Mouse (Mus musculus): ENCODE data around the gene Samd10. TPM values are rescaled to one million over a fixed set of nuclear protein-coding genes. Genes with fewer than 3 reads are reported as not detected.

The Samd10 gene
- polyA plus RNA-seq, 1 experiment from 2014 or later: 23.9 TPM

DNA sequence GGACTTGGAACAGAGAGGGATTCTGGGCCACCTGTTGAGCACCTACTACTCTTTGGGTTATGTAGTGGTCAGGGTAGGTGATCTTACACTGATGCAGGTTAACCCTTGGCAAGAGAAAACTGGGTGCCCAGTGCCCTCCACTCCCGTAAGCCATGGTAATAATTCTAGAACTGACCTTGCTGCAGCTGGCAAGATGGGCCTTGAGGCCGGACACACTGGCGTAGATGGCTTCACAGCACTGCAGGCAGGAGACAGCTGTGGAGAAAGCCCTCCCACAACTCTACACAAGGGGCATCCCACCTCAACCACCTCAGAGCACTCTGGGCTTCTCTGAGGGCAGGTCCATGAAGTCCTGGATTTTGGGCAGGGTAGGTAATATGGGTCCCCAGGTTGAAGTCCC is 12.9 kb downstream of the Samd10 start:
- ATAC-seq: no peak
- H3K36me3 ChIP-seq (ENCODE audit: control insufficient read depth, insufficient read depth, low read length): peaks cover 20% of the 10 kb centered on the region; the same call in 1 of the 2 replicates
- peaks cover under 1% of the 10 kb centered on the region for H3K4me1 ChIP-seq (ENCODE audit: control insufficient read depth, insufficient read depth, low read length)
- no peaks in the 10 kb centered on the region for H3K27me3 ChIP-seq (replicated peaks; ENCODE audit: control insufficient read depth, insufficient read depth, low read length)
- H3K4me3 ChIP-seq (ENCODE audit: low read length): no peak overlapping the region
- 93% methylated on average over 3 of the region's 3 CpGs for WGBS
- no peak overlapping the region for H3K27ac ChIP-seq (ENCODE audit: low read length)
- no peak overlapping the region for H3K4me2 ChIP-seq (ENCODE audit: low read depth, low read length)
- H3K9me3 ChIP-seq (ENCODE audit: control insufficient read depth, low read length): no peaks in the 10 kb centered on the region
- no peak overlapping the region for H3K9ac ChIP-seq (ENCODE audit: low read depth, low read length)

DNA sequence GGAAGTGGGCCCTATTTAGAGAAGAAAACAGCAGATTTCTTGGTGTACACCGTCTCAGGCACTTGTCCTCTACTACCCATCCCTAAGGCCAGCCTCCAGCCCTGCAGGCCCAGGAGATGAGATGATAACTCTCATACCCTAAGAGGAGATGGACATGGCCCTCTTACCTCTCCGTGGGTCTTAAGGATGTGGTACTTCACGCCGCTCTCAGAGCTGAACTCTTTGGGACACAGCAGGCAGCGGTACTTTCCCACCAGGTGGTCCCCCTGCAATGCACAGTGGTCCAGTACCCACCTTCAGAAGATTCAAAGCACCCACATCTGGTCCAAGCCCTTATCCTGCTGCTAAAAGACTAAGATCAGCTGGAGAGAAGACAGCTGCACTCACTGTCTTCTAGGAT is 13.5 kb downstream of the Samd10 start:
- no peak overlapping the region for H3K4me2 ChIP-seq (ENCODE audit: low read depth, low read length)
- H3K36me3 ChIP-seq (ENCODE audit: control insufficient read depth, insufficient read depth, low read length): peaks cover 20% of the 10 kb centered on the region; the same call in 1 of the 2 replicates
- no peak overlapping the region for H3K9ac ChIP-seq (ENCODE audit: low read depth, low read length)
- H3K27me3 ChIP-seq (replicated peaks; ENCODE audit: control insufficient read depth, insufficient read depth, low read length): no peaks in the 10 kb centered on the region
- no peak for ATAC-seq
- no peak overlapping the region for H3K27ac ChIP-seq (ENCODE audit: low read length)
- no peak overlapping the region for H3K4me3 ChIP-seq (ENCODE audit: low read length)
- no peaks in the 10 kb centered on the region for H3K9me3 ChIP-seq (ENCODE audit: control insufficient read depth, low read length)
- 93% methylated on average over 5 of the region's 5 CpGs for WGBS
- peaks cover 4% of the 10 kb centered on the region; the same call in 1 of the 2 replicates for H3K4me1 ChIP-seq (ENCODE audit: control insufficient read depth, insufficient read depth, low read length)

DNA sequence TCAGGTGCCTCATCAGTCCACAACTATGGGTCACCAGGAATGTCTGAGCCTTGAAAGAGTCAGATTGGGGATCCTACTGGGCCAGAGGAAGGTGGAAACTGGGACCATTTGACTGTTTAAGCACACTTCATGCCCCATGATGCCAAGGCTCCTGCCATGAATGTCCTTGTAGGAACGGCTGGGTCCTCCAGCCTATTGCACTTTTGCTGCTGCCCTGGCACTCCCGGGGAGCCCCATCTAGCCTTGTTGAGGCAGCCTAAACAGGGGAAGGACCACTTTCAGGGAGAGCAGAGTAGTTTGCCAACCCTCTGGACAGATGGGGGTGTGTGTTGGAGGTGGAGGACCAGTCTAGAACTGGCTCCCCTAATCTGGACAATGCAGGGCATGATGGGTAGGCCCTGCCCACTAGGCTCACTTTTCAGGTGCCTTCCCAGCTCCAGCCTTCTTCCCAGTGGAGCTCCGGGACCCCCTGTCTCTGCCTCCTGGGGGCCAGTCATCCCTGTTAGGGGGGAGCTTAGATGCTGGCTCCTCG is 14.5 kb downstream of the Samd10 start, which contains the start of gene Uckl1:
Uckl1 (minus strand) TSS at position 482 of the 532 bp plus-strand sequence.
- ATAC-seq: no peak
- Histone ChIP-seq H3K4me2 (ENCODE audit: low read depth, low read length) (no peak within 1 kb of the TSS), H3K9me3 (ENCODE audit: control insufficient read depth, low read length) (no peaks in the 10 kb centered on the region), H3K27ac (ENCODE audit: low read length) (no peak within 1 kb of the TSS), H3K27me3 (replicated peaks; ENCODE audit: control insufficient read depth, insufficient read depth, low read length) (no peaks in the 10 kb centered on the region), H3K9ac (ENCODE audit: low read depth, low read length) (no peak within 1 kb of the TSS), H3K36me3 (ENCODE audit: control insufficient read depth, insufficient read depth, low read length) (peaks cover 20% of the 10 kb centered on the region; the same call in 1 of the 2 replicates), H3K4me1 (ENCODE audit: control insufficient read depth, insufficient read depth, low read length) (peaks cover 12% of the 10 kb centered on the region), H3K4me3 (ENCODE audit: low read length) (no peak within 1 kb of the TSS)
- WGBS: 93% methylated on average over 4 of the region's 4 CpGs

DNA sequence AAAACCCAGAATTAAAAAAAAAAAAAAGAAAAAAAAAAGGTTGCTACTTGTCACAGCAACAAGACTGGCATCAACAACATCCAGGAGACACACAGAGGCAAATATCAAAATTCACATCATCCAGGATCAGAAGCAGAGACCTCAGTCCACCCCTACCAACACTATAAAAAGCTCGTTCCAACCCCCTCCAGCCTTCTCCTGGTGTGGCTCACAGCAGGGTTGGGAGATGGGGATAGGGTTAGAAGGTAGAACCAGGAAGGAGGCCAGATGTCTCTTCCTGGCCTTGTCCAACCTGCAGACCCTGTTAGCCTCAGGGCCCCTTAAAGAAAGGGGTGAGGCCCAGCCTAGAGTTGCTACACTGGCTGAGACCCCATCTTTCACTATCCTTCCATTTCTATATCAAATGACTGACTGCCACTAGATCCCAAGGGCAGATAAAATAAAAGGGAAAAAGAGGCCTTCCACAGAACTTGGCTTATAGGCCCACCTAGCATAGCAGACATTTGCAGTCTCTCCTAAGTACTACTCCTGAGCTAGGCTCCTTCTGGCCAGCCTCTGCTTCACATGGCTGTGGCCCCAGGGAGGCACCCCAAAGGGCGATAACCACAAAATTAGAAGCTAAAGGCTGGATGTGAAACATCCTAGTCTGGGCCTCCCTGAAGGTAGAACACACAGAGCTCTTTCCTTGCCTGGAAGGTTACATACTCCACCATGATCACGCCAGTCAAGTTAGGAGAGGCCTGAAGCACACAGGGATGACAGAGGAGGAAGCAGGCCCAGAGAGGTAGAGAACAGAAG is 15.4 kb downstream of the Samd10 start:
- Histone ChIP-seq H3K4me1 (ENCODE audit: control insufficient read depth, insufficient read depth, low read length) (peaks cover 20% of the 10 kb centered on the region), H3K27ac (ENCODE audit: low read length) (no peak overlapping the region), H3K9ac (ENCODE audit: low read depth, low read length) (no peak overlapping the region), H3K27me3 (replicated peaks; ENCODE audit: control insufficient read depth, insufficient read depth, low read length) (no peaks in the 10 kb centered on the region), H3K36me3 (ENCODE audit: control insufficient read depth, insufficient read depth, low read length) (0 out of 2 replicates have a peak, but pooled peaks cover 14% of the 10 kb centered on the region), H3K9me3 (ENCODE audit: control insufficient read depth, low read length) (no peaks in the 10 kb centered on the region), H3K4me3 (ENCODE audit: low read length) (no peak overlapping the region), H3K4me2 (ENCODE audit: low read depth, low read length) (no peak overlapping the region)
- ATAC-seq: no peak
- WGBS: 91% methylated on average over 3 of the region's 3 CpGs

DNA sequence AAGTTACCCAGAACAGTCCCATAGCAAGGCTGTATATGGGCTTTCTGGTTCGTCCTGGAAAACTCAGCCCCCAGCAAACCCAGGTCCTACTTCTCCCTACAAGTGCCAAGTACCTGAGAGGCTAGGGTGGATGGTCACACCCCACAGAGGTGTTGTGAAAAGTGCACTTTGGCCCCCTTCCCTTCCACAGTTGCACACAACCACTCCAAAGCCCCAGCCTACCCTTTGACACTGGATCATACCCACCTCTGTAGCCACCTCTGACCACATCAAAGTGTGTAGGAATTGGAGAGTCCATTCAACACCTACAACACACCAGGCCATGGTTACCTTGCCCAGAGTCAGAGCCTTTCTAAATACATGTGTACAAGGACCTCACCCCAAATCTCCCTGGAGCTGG is 16.1 kb downstream of the Samd10 start:
- Histone ChIP-seq H3K4me2 (ENCODE audit: low read depth, low read length) (no peak overlapping the region), H3K4me1 (ENCODE audit: control insufficient read depth, insufficient read depth, low read length) (peaks cover 22% of the 10 kb centered on the region), H3K36me3 (ENCODE audit: control insufficient read depth, insufficient read depth, low read length) (0 out of 2 replicates have a peak, but pooled peaks cover 10% of the 10 kb centered on the region), H3K9ac (ENCODE audit: low read depth, low read length) (no peak overlapping the region), H3K27ac (ENCODE audit: low read length) (no peak overlapping the region), H3K4me3 (ENCODE audit: low read length) (no peak overlapping the region), H3K9me3 (ENCODE audit: control insufficient read depth, low read length) (no peaks in the 10 kb centered on the region), H3K27me3 (replicated peaks; ENCODE audit: control insufficient read depth, insufficient read depth, low read length) (no peaks in the 10 kb centered on the region)
- 68% methylated on average over 1 of the region's 1 CpGs for WGBS
- ATAC-seq: no peak

DNA sequence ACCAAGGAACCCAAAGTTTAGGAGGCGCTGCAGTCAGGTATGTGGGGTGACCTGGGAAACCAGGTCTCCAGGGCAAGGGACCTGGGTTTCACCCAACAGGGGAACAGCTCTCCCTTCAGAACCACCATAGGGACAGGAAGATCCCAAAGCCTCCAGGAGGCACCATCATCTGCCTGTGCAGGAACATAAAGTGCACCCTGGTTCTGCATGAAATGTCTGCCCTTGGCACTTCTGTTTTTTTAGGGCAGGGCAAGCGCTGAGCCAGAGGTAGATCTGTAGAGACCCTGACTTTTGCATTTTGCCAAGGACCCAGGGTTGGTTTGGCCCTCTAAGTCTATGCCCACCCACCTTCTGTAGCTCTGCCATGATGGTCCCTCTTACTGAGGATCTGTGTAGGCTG is 16.7 kb downstream of the Samd10 start:
- H3K27ac ChIP-seq (ENCODE audit: low read length): no peak overlapping the region
- H3K27me3 ChIP-seq (replicated peaks; ENCODE audit: control insufficient read depth, insufficient read depth, low read length): no peaks in the 10 kb centered on the region
- H3K36me3 ChIP-seq (ENCODE audit: control insufficient read depth, insufficient read depth, low read length): 0 out of 2 replicates have a peak, but pooled peaks cover 10% of the 10 kb centered on the region
- H3K4me3 ChIP-seq (ENCODE audit: low read length): no peak overlapping the region
- no peak for ATAC-seq
- no peak overlapping the region for H3K9ac ChIP-seq (ENCODE audit: low read depth, low read length)
- WGBS: 95% methylated on average over 2 of the region's 2 CpGs
- H3K4me2 ChIP-seq (ENCODE audit: low read depth, low read length): peak overlapping the region; percentile 86
- no peaks in the 10 kb centered on the region for H3K9me3 ChIP-seq (ENCODE audit: control insufficient read depth, low read length)
- H3K4me1 ChIP-seq (ENCODE audit: control insufficient read depth, insufficient read depth, low read length): peaks cover 22% of the 10 kb centered on the region

DNA sequence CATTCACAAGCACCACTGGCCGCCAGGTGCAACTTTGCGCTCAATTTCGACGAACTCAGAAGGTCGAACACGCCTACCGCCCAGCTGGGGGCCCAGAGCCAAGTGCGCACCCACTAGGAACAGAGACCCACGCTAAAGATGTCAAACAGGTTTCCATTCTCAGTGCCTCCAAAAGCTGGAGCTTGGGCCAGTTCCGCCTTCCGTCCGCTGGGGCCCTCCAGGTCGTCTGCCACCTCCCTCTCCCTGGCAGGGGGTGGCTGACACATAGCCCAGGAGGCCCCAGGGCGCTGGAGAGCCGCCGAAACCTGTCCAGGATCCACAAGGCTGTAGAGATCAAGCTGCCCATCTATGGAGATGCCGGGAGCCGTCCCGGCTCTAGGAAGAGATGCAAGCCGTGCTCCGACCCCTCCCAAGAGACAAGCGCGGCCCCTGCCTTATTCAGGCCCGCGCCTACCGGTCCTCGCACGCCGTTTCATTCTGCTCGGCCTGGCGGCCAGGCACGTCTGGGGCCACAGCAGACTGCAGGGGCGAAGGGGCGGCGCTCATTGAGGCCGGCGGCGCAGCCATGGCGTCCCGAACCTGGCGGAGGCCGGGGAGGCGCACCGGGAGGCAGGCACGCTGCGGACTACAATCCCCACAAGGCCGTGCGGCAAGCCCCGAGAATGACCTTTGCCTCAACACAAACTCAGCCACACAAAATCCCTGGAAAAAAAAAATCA is 17.5 kb downstream of the Samd10 start:
- peak overlapping the region; percentile 90 for H3K9ac ChIP-seq (ENCODE audit: low read depth, low read length)
- WGBS: under 1% methylated on average over 49 of the region's 49 CpGs
- ATAC-seq: peak; percentile 87

DNA sequence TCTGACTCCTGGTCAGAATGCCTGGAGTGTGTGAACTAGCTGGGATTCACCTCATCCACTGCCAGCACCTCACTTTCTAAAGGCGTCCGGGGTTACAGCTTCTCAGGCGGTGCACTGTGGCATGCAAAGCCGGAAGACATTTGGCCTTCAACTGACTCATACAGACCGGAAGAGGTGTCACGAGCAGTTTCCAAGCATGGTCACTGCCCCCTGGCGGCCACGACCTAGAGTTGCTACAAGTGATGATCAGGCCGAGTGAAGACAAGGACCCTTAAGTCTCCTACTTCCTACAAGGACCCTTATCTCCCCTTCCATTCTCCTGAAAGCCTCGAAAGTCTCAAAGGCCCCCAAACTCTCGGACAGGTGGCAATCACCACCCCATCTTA is 18.0 kb downstream of the Samd10 start:
- H3K9me3 ChIP-seq (ENCODE audit: control insufficient read depth, low read length): no peaks in the 10 kb centered on the region
- H3K27ac ChIP-seq (ENCODE audit: low read length): peak overlapping the region; percentile 97
- 0 out of 2 replicates have a peak, but pooled peaks cover 3% of the 10 kb centered on the region for H3K36me3 ChIP-seq (ENCODE audit: control insufficient read depth, insufficient read depth, low read length)
- peak; percentile 84 for ATAC-seq
- H3K9ac ChIP-seq (ENCODE audit: low read depth, low read length): peak overlapping the region; percentile 90
- peak overlapping the region; percentile 86 for H3K4me2 ChIP-seq (ENCODE audit: low read depth, low read length)
- WGBS: under 1% methylated on average over 11 of the region's 11 CpGs
- no peaks in the 10 kb centered on the region for H3K27me3 ChIP-seq (replicated peaks; ENCODE audit: control insufficient read depth, insufficient read depth, low read length)
- peaks cover 22% of the 10 kb centered on the region for H3K4me1 ChIP-seq (ENCODE audit: control insufficient read depth, insufficient read depth, low read length)
- peak overlapping the region; percentile 80 for H3K4me3 ChIP-seq (ENCODE audit: low read length)

More for the DNA sequence above, 17.5 kb downstream of the Samd10 start:
- Histone ChIP-seq H3K36me3 (ENCODE audit: control insufficient read depth, insufficient read depth, low read length) (0 out of 2 replicates have a peak, but pooled peaks cover 8% of the 10 kb centered on the region), H3K27me3 (replicated peaks; ENCODE audit: control insufficient read depth, insufficient read depth, low read length) (no peaks in the 10 kb centered on the region), H3K4me1 (ENCODE audit: control insufficient read depth, insufficient read depth, low read length) (peaks cover 22% of the 10 kb centered on the region), H3K4me3 (ENCODE audit: low read length) (peak overlapping the region; percentile 80), H3K9me3 (ENCODE audit: control insufficient read depth, low read length) (no peaks in the 10 kb centered on the region), H3K27ac (ENCODE audit: low read length) (peak overlapping the region; percentile 97), H3K4me2 (ENCODE audit: low read depth, low read length) (peak overlapping the region; percentile 86)

DNA sequence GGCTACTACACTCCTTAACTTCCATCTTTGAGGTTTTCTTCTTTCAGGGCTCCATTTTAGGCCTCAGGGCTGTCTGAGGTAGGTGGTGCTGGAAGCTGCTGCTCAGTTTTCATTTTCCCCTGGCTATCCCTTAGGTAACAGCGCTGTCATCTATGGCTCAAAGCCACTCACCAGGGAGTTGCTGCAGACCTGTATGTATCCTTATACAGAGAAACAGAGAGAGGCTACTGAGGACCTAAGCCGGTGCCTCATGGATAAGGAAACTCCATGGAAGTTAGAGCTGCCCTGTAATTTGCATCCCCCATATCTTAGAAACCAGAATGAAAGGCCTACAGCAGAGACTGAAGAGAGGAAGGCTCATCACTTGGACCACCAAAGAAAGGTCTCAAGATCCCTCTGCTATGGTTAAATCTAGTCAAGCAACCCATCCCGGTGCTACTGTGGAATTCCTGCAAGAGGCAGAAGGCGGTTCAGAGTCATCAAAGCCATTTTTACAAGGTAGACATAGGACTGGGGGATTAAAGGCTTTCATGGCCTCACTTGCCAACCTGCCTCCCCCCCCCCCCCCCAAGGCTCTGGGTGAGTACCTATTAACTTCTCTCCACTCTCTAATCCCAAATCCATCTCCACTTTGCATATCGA is 18.8 kb downstream of the Samd10 start:
- Histone ChIP-seq H3K4me3 (ENCODE audit: low read length) (peak overlapping the region; percentile 80), H3K9me3 (ENCODE audit: control insufficient read depth, low read length) (no peaks in the 10 kb centered on the region), H3K4me1 (ENCODE audit: control insufficient read depth, insufficient read depth, low read length) (peaks cover 22% of the 10 kb centered on the region), H3K27ac (ENCODE audit: low read length) (peak overlapping the region; percentile 79), H3K4me2 (ENCODE audit: low read depth, low read length) (peak overlapping the region; percentile 86), H3K36me3 (ENCODE audit: control insufficient read depth, insufficient read depth, low read length) (no peaks in the 10 kb centered on the region), H3K9ac (ENCODE audit: low read depth, low read length) (peak overlapping the region; percentile 90), H3K27me3 (replicated peaks; ENCODE audit: control insufficient read depth, insufficient read depth, low read length) (no peaks in the 10 kb centered on the region)
- ATAC-seq: no peak
- WGBS: 67% methylated on average over 5 of the region's 5 CpGs

Measured in intestine, embryonic 16.5 days (tissue).